Mouse (Mus musculus): Measurements from ENCODE around the gene Alox12e.

GRCm38 (mm10) chr11:70348630-70349029, 26.2 kb upstream of the Alox12e start:
- TF ChIP-seq CTCF (IDR thresholded peaks at IDR 0.05; ENCODE audit: extremely low read depth, insufficient read depth, low read length) = no peak
- TF ChIP-seq POLR2A (IDR thresholded peaks at IDR 0.05; ENCODE audit: extremely low read depth, insufficient read depth, low read length) = no peak
